8 mouse cellular contexts compared by ENCODE assay signal in genomic region chr17:25222951-25223601, GRCm38 (mm10). TPM values are rescaled to one million over a fixed set of nuclear protein-coding genes. Genes with fewer than 3 reads are reported as not detected.
DNase-seq lines count a peak whose midpoint lies in the region; ATAC-seq lines count a peak whose summit lies in the region.

No protein-coding gene starts in this region.

- H3K4me1 ChIP-seq in intestine, embryonic 14.5 days (replicated peaks; ENCODE audit: control insufficient read depth, insufficient read depth, low read length), result 0 out of 2 replicates have a peak, but pooled peaks cover 9% of the 10 kb centered on the region

- H3K9ac ChIP-seq in intestine, embryonic 14.5 days (ENCODE audit: low read length), result no peak overlapping the region

- no peaks in the 10 kb centered on the region for H3K27me3 ChIP-seq in intestine, embryonic 14.5 days (replicated peaks; ENCODE audit: control insufficient read depth, insufficient read depth, low read length)

- no peak overlapping the region for H3K27ac ChIP-seq in intestine, embryonic 14.5 days (ENCODE audit: low read depth)

- peaks cover 21% of the 10 kb centered on the region for H3K36me3 ChIP-seq in intestine, embryonic 14.5 days (ENCODE audit: control insufficient read depth, insufficient read depth, low read length)

- ATAC-seq in intestine, embryonic 14.5 days (replicated peaks; ENCODE audit: low FRiP score, low TSS enrichment, low read depth), result no peak

- no peaks in the 10 kb centered on the region for H3K9me3 ChIP-seq in intestine, embryonic 14.5 days (ENCODE audit: control insufficient read depth, low read length)

- WGBS in intestine, embryonic 14.5 days, result 59% methylated on average over 6 of the region's 6 CpGs

- peak; percentile 57 for DNase-seq in cerebellum, adult 9-10 months
- no peak for DNase-seq in cerebellum, postnatal 4 days (ENCODE audit: low spot score in 2 of 2)
- DNase-seq in thymus, postnatal 0 days (ENCODE audit: low spot score), result peak; percentile 61
- DNase-seq in thymus, postnatal 4 days, result no peak
- DNase-seq in intestine, embryonic 14.5 days (ENCODE audit: low spot score), result no peak
- DNase-seq in naive thymus-derived CD4-positive, alpha-beta T cell, adult 2 months (ENCODE audit: low read depth), result peak; percentile 60
- no peak for DNase-seq in layer of hippocampus, adult 8-10 months (ENCODE audit: low spot score in 2 of 2)
- no peak for DNase-seq in right cerebral cortex, postnatal 25 days

- peak overlapping the region; percentile 17; the same call in 1 of the 2 replicates for H3K4me3 ChIP-seq in intestine, embryonic 14.5 days (ENCODE audit: low read depth, low read length)

- peak overlapping the region; percentile 38 for H3K4me2 ChIP-seq in intestine, embryonic 14.5 days (ENCODE audit: low read length)

RNA-seq across cellular contexts. Expression of gene Gnptg, which starts 16.8 kb away (rescaled TPM):
- 60.4 and 61.6 TPM in 2 replicates for polyA plus RNA-seq in thymus, postnatal 0 days (2015; fragmentation: Nextera tagmentation; extraction: Ambion mirVana)
- polyA plus RNA-seq in intestine, embryonic 14.5 days (2014; fragmentation: Nextera tagmentation; extraction: Ambion mirVana), result 36.4 and 41.8 TPM in 2 replicates
- 10 to 100 TPM; 70.8 to 79.1 (median 76.3) TPM for total RNA-seq in layer of hippocampus, adult 8-10 months (2022)

RNA-seq across cellular contexts. Expression of gene Tsr3, which starts 16.9 kb away (rescaled TPM):
- polyA plus RNA-seq in thymus, postnatal 0 days (2015; fragmentation: Nextera tagmentation; extraction: Ambion mirVana), result 73.5 and 74.0 TPM in 2 replicates
- polyA plus RNA-seq in intestine, embryonic 14.5 days (2014; fragmentation: Nextera tagmentation; extraction: Ambion mirVana), result 45.1 and 47.4 TPM in 2 replicates
- 10 to 100 TPM; 22.9 to 28.4 (median 24.9) TPM for total RNA-seq in layer of hippocampus, adult 8-10 months (2022)

RNA-seq across cellular contexts. Expression of gene Baiap3, which starts 33.1 kb away (rescaled TPM):
- 28.9 and 32.5 TPM in 2 replicates for polyA plus RNA-seq in thymus, postnatal 0 days (2015; fragmentation: Nextera tagmentation; extraction: Ambion mirVana)
- polyA plus RNA-seq in intestine, embryonic 14.5 days (2014; fragmentation: Nextera tagmentation; extraction: Ambion mirVana), result 2.9 and 4.0 TPM in 2 replicates
- total RNA-seq in layer of hippocampus, adult 8-10 months (2022), result 10 to 100 TPM in 3 of 4 experiments, 1 to 10 TPM in 1; 9.6 to 16.7 (median 11.0) TPM

RNA-seq across cellular contexts. Expression of gene Unkl, which starts 34.9 kb away (rescaled TPM):
- 12.4 and 13.9 TPM in 2 replicates for polyA plus RNA-seq in thymus, postnatal 0 days (2015; fragmentation: Nextera tagmentation; extraction: Ambion mirVana)
- polyA plus RNA-seq in intestine, embryonic 14.5 days (2014; fragmentation: Nextera tagmentation; extraction: Ambion mirVana), result 4.8 and 6.2 TPM in 2 replicates
- total RNA-seq in layer of hippocampus, adult 8-10 months (2022), result 10 to 100 TPM; 36.0 to 42.6 (median 39.6) TPM

RNA-seq across cellular contexts. Expression of gene BC003965, which starts 38.7 kb away (rescaled TPM):
- 34.4 and 34.5 TPM in 2 replicates for polyA plus RNA-seq in thymus, postnatal 0 days (2015; fragmentation: Nextera tagmentation; extraction: Ambion mirVana)
- polyA plus RNA-seq in intestine, embryonic 14.5 days (2014; fragmentation: Nextera tagmentation; extraction: Ambion mirVana), result 36.9 and 37.1 TPM in 2 replicates
- 10 to 100 TPM; 19.7 to 21.1 (median 20.8) TPM for total RNA-seq in layer of hippocampus, adult 8-10 months (2022)

Comparison
In these comparisons a context has a peak if more than half of its experiments do, and no peak if none do; other contexts are left out.
1. DNase-seq: peak in cerebellum, adult 9-10 months (single experiment), thymus, postnatal 0 days (single experiment) and naive thymus-derived CD4-positive, alpha-beta T cell, adult 2 months (single experiment); none in cerebellum, postnatal 4 days (0 of 2), thymus, postnatal 4 days (single experiment), intestine, embryonic 14.5 days (single experiment), layer of hippocampus, adult 8-10 months (0 of 2) and right cerebral cortex, postnatal 25 days (single experiment).